Mouse (Mus musculus) lung, postnatal 0 days (tissue): ENCODE data around the gene Bglap3.

Experiments
- CTCF ChIP-seq: IDR thresholded peaks from 2 replicates; pipeline ENCODE4 v1.5.1; 2016; ENCODE audit warnings: antibody characterized with exemption, mild to moderate bottlenecking
- EP300 ChIP-seq: IDR thresholded peaks from 2 replicates; pipeline ENCODE4 v1.6.1; 2016; ENCODE audit warnings: antibody characterized with exemption, mild to moderate bottlenecking, control low read depth

GRCm38 (mm10) chr3:88335436-88336053, 37.0 kb downstream of the Bglap3 start:
- no peak for TF ChIP-seq CTCF
- TF ChIP-seq EP300 = no peak
